Mouse (Mus musculus): ENCODE measurements around the gene Bsg. TPM values are rescaled to one million over a fixed set of nuclear protein-coding genes. Genes with fewer than 3 reads are reported as not detected.

The Bsg gene
- polyA plus RNA-seq, 2 experiments, result 763 to 805 TPM

DNA sequence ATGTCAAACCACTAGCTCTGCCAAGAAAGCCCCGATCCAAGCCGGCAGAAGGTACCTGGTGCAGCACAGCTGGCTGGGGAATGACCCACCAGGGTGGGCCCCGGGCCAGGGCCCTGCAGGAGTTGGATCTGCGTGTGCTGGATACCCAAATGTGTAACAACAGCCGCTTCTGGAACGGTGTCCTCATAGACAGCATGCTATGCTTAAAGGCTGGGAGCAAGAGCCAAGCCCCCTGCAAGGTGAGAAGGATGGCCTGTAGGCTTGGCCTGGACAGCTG is 10.0 kb upstream of the Bsg start:
- H3K27ac ChIP-seq (replicated peaks; ENCODE audit: low read depth, low read length), result peak overlapping the region; percentile 84; the same call in 1 of the 2 replicates

DNA sequence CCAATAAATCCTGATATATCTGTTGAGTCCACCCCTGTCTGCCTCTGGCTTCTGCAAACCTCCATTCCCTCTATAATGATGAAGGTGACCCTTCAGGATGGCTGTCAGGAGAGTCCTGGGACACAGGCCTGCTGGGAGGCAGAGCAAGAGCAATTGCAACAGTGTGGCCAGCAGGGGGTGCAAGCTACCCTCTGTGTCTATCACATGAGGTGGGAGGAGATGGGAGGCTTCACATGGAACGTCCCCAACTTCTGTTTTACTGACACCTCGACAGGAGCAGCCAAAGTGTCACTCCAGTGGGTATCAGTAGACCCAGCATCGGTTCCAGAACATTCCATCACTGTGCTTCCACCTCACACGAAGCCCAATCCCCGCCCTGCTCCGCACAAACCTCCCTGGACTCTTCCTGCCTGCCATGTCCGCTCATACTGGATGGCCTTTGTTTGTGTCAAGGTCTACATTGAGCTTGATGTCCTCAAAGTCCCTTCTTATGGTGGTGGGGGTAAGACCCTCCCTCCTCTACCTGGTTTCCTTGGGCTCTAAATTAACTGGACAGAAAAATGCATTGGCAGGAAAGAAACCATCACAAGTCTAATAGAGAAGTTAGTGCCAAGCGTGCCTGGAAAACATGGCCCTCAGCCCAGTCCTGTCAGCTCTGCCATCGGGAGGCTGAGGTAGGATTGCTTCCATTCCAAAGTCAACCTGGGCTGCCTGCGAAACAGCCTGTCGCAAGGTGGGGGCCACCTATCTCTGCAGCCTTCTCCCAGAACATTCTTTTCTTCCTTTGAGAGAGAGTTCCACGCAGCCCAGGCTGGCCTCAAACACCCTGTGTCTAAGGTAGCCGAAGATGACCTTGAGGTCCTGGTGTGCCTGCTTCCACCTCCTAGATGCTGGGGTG is 8.8 kb upstream of the Bsg start:
- no peak for TF ChIP-seq POLR2A (IDR thresholded peaks at IDR 0.05; ENCODE audit: borderline replicate concordance, extremely low read depth, insufficient read depth, insufficient read length)
- Histone ChIP-seq H3K27ac (replicated peaks; ENCODE audit: low read depth, low read length) (peak overlapping the region; percentile 84), H3K9me3 (ENCODE audit: control insufficient read depth, low read length) (no peaks in the 10 kb centered on the region; the same call in 1 of the 2 replicates), H3K36me3 (ENCODE audit: control insufficient read depth, insufficient read depth, low read length) (no peaks in the 10 kb centered on the region), H3K4me1 (ENCODE audit: control insufficient read depth, insufficient read depth, low read length) (peaks cover 27% of the 10 kb centered on the region), H3K9ac (ENCODE audit: low read depth, low read length, severe bottlenecking) (peak overlapping the region; percentile 16; the same call in 1 of the 2 replicates), H3K4me2 (replicated peaks; ENCODE audit: low read depth, low read length, severe bottlenecking) (peak overlapping the region; percentile 6), H3K4me3 (replicated peaks; ENCODE audit: low read length) (no peak overlapping the region), H3K27me3 (ENCODE audit: control insufficient read depth, insufficient read depth, low read length) (no peaks in the 10 kb centered on the region)
- DNase-seq (ENCODE audit: low spot score) (peak; percentile 61), ATAC-seq (ENCODE audit: low FRiP score, low read depth) (peak; percentile 27)
- WGBS, result 61% methylated on average over 13 of the region's 13 CpGs

More for the DNA sequence above, 10.0 kb upstream of the Bsg start:
- Histone ChIP-seq H3K4me2 (replicated peaks; ENCODE audit: low read depth, low read length, severe bottlenecking) (no peak overlapping the region), H3K4me3 (replicated peaks; ENCODE audit: low read length) (no peak overlapping the region), H3K9me3 (ENCODE audit: control insufficient read depth, low read length) (no peaks in the 10 kb centered on the region; the same call in 1 of the 2 replicates), H3K27me3 (ENCODE audit: control insufficient read depth, insufficient read depth, low read length) (no peaks in the 10 kb centered on the region), H3K36me3 (ENCODE audit: control insufficient read depth, insufficient read depth, low read length) (peaks cover 4% of the 10 kb centered on the region), H3K9ac (ENCODE audit: low read depth, low read length, severe bottlenecking) (no peak overlapping the region), H3K4me1 (ENCODE audit: control insufficient read depth, insufficient read depth, low read length) (peaks cover 27% of the 10 kb centered on the region)
- TF ChIP-seq POLR2A (IDR thresholded peaks at IDR 0.05; ENCODE audit: borderline replicate concordance, extremely low read depth, insufficient read depth, insufficient read length), result no peak
- 67% methylated on average over 6 of the region's 6 CpGs for WGBS
- ATAC-seq (ENCODE audit: low FRiP score, low read depth) (no peak), DNase-seq (ENCODE audit: low spot score) (no peak)

DNA sequence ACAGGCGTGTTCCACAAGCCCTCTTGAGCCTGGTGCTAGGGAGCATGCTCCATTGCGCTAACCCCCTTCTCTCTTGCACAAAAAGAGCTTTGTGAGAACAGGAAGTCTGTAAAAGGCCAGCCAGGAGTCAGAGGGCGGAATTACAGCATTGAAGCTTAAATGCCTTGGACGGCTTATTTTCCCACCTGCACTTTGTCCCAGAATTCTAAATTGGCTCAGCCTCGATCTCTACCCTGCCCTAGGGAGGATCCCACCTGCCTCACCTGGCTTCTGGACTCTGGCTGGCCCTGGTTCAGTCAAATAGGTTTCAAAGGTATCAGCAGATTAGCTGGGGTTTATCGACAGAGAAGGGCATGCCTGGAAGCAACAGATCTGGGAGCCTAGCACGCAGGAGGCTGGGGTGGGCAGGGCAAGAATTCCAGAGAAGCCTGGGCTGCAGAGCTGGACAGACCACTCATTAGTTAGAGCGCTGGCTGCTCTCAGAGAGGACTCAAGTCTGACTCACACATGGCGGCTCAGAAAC is 8.1 kb upstream of the Bsg start:
- Histone ChIP-seq H3K27ac (replicated peaks; ENCODE audit: low read depth, low read length) (peak overlapping the region; percentile 84), H3K9ac (ENCODE audit: low read depth, low read length, severe bottlenecking) (0 out of 2 replicates have a peak overlapping the region, but pooled peaks have one; percentile 16), H3K27me3 (ENCODE audit: control insufficient read depth, insufficient read depth, low read length) (no peaks in the 10 kb centered on the region), H3K4me1 (ENCODE audit: control insufficient read depth, insufficient read depth, low read length) (peaks cover 27% of the 10 kb centered on the region), H3K4me3 (replicated peaks; ENCODE audit: low read length) (no peak overlapping the region), H3K9me3 (ENCODE audit: control insufficient read depth, low read length) (no peaks in the 10 kb centered on the region; the same call in 1 of the 2 replicates), H3K36me3 (ENCODE audit: control insufficient read depth, insufficient read depth, low read length) (no peaks in the 10 kb centered on the region), H3K4me2 (replicated peaks; ENCODE audit: low read depth, low read length, severe bottlenecking) (peak overlapping the region; percentile 6)
- WGBS, result 34% methylated on average over 9 of the region's 9 CpGs
- TF ChIP-seq POLR2A (IDR thresholded peaks at IDR 0.05; ENCODE audit: borderline replicate concordance, extremely low read depth, insufficient read depth, insufficient read length), result no peak
- DNase-seq (ENCODE audit: low spot score) (peak; percentile 36), ATAC-seq (ENCODE audit: low FRiP score, low read depth) (peak; percentile 46)

DNA sequence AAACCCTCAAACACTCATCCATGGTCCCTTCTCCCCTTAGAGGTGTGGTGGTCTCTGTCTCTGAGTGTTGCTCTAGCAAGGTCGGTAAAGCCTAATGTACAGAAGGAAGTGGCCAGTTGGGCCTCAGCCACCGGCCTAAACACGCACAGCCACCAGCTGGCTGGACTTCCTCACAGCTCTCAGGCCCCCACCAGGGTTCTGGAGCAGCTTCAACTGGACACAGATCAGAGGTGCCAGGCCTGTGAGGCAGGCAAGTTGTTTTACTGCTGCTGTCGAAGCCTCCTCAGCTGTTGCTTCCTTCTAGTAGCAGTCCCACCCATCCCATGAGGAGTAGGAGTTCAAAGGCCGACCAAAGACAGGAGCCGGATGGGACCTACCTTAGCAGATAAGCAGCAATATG is 6.4 kb upstream of the Bsg start:
- WGBS, result 81% methylated on average over 6 of the region's 6 CpGs
- Histone ChIP-seq H3K36me3 (ENCODE audit: control insufficient read depth, insufficient read depth, low read length) (no peaks in the 10 kb centered on the region), H3K4me3 (replicated peaks; ENCODE audit: low read length) (no peak overlapping the region), H3K4me2 (replicated peaks; ENCODE audit: low read depth, low read length, severe bottlenecking) (no peak overlapping the region), H3K9me3 (ENCODE audit: control insufficient read depth, low read length) (no peaks in the 10 kb centered on the region), H3K27ac (replicated peaks; ENCODE audit: low read depth, low read length) (no peak overlapping the region), H3K27me3 (ENCODE audit: control insufficient read depth, insufficient read depth, low read length) (no peaks in the 10 kb centered on the region), H3K9ac (ENCODE audit: low read depth, low read length, severe bottlenecking) (no peak overlapping the region), H3K4me1 (ENCODE audit: control insufficient read depth, insufficient read depth, low read length) (peaks cover 30% of the 10 kb centered on the region)
- no peak for DNase-seq (ENCODE audit: low spot score)
- no peak for TF ChIP-seq POLR2A (IDR thresholded peaks at IDR 0.05; ENCODE audit: borderline replicate concordance, extremely low read depth, insufficient read depth, insufficient read length)
- ATAC-seq (ENCODE audit: low FRiP score, low read depth), result no peak

DNA sequence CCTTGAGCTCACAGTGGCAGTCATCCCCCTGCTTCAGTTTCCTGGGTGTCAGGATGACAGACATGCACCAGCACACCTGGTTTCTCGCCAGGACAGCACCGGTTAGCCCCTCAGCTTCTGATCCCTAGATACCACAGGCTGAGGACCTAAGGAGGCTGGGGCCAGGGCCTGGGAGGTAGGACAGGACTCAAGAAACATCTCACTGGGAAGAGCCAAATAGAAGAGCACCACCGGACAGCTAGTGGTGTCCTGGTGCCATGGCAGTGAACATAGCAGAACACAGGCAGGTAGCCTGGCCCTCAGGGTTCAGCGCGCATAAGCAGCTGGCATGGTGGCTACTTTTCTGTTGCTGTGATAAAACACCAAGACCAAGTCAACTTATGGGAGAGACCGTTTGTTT is 5.8 kb upstream of the Bsg start:
- no peak for TF ChIP-seq POLR2A (IDR thresholded peaks at IDR 0.05; ENCODE audit: borderline replicate concordance, extremely low read depth, insufficient read depth, insufficient read length)
- Histone ChIP-seq H3K27ac (replicated peaks; ENCODE audit: low read depth, low read length) (no peak overlapping the region), H3K9me3 (ENCODE audit: control insufficient read depth, low read length) (no peaks in the 10 kb centered on the region), H3K9ac (ENCODE audit: low read depth, low read length, severe bottlenecking) (no peak overlapping the region), H3K27me3 (ENCODE audit: control insufficient read depth, insufficient read depth, low read length) (no peaks in the 10 kb centered on the region), H3K4me2 (replicated peaks; ENCODE audit: low read depth, low read length, severe bottlenecking) (no peak overlapping the region), H3K4me3 (replicated peaks; ENCODE audit: low read length) (no peak overlapping the region), H3K36me3 (ENCODE audit: control insufficient read depth, insufficient read depth, low read length) (no peaks in the 10 kb centered on the region), H3K4me1 (ENCODE audit: control insufficient read depth, insufficient read depth, low read length) (peaks cover 30% of the 10 kb centered on the region)
- ATAC-seq (ENCODE audit: low FRiP score, low read depth) (no peak), DNase-seq (ENCODE audit: low spot score) (no peak)
- WGBS, result 90% methylated on average over 6 of the region's 6 CpGs

Measured in limb, embryonic 14.5 days (tissue).